Mouse (Mus musculus) cerebellum, adult 8-10 months (tissue): ENCODE measurements around the gene Klhl31.
A peak's percentile ranks its signal among the peaks of the same experiment; 100 is the strongest.

Experiments
- DNase-seq: peaks from one replicate; pipeline ENCODE4 v3.0.0; 2022

Klhl31 gene

DNA sequence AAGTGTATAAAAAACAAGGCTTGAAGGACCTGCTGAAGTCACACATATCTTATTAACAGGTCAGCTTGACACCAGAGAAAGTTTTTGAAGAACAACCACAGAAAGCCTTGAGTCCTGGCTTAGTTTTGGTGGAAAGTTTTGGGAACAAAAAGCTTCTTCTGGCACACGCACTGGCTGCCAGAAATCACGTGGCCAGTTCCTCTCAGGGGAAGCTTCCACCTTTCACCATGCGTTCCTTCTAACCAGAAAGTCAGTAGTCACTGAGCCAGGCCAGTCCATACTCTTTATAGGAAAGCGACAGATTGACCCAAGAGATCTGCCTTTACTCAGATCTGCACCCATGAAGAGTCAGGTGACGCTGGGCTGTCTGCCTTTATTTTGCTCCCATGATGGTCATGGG is 12.1 kb upstream of the Klhl31 start:
- no peak for DNase-seq

DNA sequence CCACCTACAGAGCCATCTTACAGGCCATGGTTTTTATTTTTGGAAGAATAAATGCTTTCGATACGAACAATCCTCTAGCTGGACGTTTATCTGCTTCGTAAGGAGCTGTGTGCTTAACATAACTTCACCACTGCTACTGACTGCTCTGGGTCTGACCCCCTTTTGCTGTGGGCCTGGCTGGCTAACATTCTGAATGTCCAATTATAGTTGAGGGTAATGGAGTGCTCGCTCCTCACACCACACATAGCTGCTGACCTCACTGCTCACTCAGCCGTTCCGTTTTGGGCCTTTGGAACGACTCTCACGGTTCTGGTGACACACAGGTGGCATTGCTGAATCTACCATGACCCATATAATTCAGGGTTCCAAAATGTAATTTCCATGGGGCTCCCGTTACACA is 7.6 kb upstream of the Klhl31 start:
- DNase-seq = no peak

DNA sequence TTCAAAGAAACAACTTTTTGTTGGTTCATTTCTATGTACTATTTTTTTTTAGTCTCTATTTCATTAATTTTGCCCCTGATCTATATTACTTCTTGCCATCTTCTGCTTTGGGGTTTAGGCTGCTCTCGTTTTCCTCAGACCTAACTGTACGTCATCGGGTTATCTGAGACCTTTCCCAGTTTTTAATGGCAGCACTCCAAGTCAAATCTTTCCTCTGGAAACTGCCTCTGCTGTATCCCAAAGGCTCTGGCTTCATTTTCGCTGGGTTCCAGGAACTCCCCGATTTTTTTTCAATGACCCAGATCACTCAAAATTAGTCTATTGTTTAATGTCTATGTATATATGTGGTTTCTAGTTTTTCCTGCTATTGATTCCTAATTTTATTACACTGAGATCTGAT is 6.6 kb upstream of the Klhl31 start:
- DNase-seq = no peak

GRCm38 (mm10) chr9:77630764-77631163 is 5.5 kb upstream of the Klhl31 start:
- DNase-seq = no peak

DNA sequence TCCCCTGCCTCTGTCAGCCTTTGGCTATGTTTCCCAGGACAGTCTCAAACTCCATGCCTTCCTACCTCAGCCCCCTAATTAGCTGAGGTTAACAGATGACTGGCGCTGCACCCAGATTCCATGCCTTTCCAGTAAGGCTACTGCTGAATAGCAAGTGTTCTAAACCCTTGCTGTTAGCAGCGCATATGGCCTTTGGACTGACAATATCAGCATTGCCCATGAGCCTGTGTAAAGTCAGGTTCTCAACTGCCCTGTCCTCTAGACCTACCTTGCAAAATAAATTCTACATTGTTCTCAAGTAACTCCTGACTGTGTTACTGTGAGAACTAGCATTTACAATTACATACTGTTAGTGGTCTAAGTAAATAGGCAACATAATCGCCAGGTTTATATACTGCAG is 3.9 kb upstream of the Klhl31 start:
- DNase-seq = no peak

DNA sequence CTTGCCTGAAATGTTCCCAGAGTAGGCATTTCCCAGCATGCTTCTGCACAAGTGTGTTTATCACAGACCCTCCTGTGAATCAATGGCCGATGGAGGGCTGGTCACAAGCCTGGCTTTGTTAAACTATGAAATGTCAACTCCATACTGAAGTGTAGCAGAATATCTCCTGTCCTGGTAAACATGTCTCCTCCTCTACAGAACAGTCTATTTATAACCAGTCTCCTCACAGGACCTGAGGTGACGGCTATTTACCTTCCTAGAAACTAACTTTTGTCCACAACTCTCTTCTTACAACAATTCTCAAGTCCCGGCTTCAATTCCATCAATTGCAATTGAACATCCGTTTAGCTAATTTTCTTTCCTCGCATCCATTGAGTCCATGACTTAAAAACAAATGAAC is 297 bp upstream of the Klhl31 start:
- no peak for DNase-seq

DNA sequence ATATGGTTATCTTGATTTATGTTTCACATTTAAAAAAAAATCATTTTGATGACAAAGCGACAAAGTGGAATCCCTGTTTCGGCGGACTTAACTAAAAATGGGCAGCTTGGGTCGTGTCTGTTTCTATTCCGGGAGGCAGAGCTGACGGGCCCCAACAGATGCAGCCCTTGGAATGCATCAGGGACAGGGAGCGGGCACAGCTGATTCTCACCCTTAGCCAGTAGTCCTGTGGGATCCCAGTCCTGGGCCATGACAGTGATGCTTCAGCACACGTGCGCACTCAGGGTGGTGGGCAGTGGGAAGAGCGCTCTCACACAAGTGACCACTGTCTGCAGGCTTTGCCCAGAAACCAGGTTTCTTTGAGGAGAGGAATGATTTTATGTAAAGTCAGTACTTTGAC is 1.1 kb downstream of the Klhl31 start:
- no peak for DNase-seq

- no peak for DNase-seq
Observed at GRCm38 (mm10) chr9:77645176-77645575, 8.9 kb downstream of the Klhl31 start.

DNA sequence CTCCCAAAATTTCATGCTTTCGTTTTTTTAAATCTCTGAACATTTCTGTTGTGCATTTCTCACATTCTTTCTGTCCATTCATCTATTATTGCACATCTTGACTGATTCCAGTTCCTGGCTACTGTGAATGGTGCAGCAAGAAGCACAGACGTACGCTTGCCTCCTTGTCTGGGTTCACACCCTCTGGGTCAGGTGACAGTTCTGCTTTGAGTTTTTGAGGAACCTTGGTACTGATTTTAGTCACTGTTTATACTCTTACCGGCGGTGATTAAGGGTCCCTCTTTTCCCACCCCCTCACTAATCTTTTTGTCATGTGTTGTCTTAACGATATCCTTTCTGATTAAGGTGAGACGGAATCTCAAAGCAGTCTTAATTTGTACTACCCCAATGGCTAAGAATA is 15.5 kb downstream of the Klhl31 start:
- no peak for DNase-seq

DNA sequence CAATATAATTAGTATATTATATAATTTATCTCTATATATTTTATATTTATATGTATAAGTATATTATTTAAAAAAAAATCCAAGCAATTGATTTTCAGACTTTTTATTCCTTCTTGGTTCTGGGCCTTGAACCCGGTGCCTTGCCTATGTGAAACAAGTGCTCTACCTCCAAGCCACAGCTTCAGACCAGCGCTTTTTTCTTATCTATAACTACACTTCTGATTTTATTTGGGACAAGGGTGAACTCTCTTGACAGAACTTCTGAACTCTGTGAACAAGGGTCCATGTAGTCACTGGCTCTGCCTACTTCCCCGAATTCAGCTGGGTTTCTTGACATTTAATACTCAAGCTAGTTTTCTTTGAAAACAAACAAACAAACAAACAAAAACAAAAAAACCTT is 17.6 kb downstream of the Klhl31 start:
- DNase-seq = no peak

GRCm38 (mm10) chr9:77655181-77655934 is 19.1 kb downstream of the Klhl31 start:
- DNase-seq = peak; percentile 26

DNA sequence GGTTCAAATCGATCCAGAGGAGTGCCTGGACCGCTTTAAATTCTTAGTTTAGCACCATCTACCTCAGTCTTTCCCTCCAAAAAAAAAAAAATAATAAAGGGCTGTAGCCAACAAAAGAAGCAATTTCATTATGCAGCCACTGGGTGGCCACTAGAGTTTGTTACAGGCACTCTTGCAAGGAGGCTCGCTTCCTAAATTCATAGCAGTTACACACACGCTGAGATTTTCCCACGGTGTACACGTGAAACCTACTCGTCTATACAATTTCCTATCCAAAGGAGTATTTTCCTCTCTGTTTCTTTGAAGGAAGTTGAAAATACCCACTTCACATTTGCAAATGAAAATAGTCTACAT is 19.6 kb downstream of the Klhl31 start:
- peak; percentile 31 for DNase-seq

GRCm38 (mm10) chr9:77662917-77663316 is 26.6 kb downstream of the Klhl31 start:
- no peak for DNase-seq

DNA sequence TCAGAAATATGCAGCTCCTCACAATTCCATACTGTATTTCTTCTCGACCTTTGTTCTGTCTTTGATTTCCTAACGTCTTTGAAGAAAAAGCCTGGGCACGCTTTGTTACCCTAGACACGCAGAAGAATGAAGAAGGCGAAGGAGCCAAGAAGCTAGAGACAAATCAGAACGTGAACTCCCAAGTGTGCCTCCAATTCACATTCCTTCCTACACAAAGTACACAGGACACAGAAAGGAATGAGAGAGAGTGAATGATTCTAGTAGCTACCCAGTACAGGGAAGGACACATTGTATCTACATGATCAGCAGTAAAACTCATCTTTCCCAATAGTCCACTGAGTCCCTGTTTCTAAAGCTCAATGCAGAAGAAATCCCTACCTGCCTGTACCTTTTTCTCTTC is 33.8 kb downstream of the Klhl31 start:
- DNase-seq = no peak

GRCm38 (mm10) chr9:77671004-77671403 is 34.7 kb downstream of the Klhl31 start:
- DNase-seq = no peak

DNA sequence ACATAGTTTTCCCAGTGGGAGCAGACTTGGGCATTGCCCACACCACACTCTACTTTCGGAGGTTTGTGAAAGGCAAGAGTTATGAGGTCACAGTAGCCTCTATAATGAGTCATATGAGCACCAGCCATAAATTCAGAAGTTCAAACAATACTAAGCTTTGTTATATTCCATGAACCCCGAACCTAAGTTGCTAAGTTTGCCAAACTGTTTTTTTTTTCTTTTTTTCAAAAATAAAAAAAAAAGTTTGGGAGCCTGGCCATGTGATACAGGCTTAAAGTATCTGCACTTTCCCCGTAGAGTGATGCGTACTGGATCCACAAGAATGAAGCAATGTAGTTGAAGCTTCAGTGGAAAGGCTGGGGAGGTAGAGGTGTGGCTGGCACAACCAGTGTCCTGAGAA is 36.9 kb downstream of the Klhl31 start:
- DNase-seq = no peak

- no peak for DNase-seq
Observed at GRCm38 (mm10) chr9:77673986-77674385, 37.7 kb downstream of the Klhl31 start.

DNA sequence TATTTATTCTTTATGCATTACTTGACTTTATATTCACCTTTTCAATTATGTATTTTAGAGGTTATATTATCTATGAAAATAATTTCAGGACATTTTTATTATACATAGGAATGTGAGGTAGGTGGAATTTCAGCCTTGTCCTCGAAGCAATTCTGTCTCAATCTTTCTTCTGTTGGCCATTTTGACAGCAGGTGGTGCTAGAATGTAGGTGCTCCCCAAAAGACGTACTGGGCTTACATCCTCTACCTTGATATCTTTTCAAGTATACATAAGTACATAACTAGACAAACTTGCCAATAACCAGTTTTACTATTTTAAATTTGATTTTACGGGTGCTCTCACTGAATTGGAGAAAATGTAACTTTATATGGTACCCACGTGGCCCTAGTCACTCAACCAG is 48.6 kb downstream of the Klhl31 start:
- no peak for DNase-seq

GRCm38 (mm10) chr9:77685825-77686500 is 49.7 kb downstream of the Klhl31 start:
- DNase-seq = no peak

DNA sequence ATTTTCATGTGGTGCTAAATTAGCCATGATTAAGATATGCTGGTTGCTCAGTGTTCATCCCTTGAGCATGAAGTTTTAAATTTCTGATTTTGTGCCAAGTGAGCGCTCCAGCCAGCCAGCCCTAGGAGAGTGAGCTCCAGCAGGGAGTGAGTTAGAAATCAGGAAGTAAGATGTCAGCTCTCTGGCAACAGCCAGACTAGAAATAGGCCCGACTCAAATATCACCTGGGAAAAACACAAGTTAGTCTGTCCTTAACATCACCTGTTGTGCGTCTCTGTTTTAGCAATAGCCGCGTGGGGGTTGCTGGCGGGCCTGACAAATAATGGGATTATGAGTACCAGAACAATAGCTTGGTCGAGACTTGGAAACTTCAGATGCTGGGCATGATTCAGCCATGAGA is 56.4 kb downstream of the Klhl31 start:
- DNase-seq = no peak

- no peak for DNase-seq
Observed at GRCm38 (mm10) chr9:77693405-77693804, 57.1 kb downstream of the Klhl31 start.

GRCm38 (mm10) chr9:77695586-77695985 is 59.3 kb downstream of the Klhl31 start:
- no peak for DNase-seq

- DNase-seq = no peak
Observed at GRCm38 (mm10) chr9:77703476-77703875, 67.2 kb downstream of the Klhl31 start.

DNA sequence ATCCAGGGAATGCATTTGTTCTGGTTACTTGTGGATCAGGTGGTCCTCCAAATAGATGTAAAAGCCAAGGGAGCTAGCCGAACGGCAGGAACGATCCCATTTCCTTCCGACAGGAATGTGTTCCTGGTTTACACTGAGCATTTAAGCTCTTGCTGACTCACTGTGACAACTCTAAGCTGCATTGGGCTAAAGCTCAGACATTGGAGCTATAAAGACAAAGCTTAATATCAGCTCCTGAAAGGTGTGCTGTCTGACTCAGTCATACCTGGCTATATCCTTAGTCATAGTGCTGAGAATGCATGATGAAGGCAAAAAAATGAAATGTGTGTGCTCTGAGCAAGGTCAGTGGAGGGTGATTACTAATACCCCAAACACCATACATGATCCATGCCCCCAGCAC is 67.8 kb downstream of the Klhl31 start:
- DNase-seq = no peak

GRCm38 (mm10) chr9:77706515-77706914 is 70.2 kb downstream of the Klhl31 start:
- no peak for DNase-seq
